Mouse (Mus musculus) liver, postnatal 0 days (tissue): ENCODE data around the gene Prps1l3. TPM values are rescaled to one million over a fixed set of nuclear protein-coding genes. Genes with fewer than 3 reads are reported as not detected.
A peak's percentile ranks its signal among the peaks of the same experiment; 100 is the strongest.
"Not testable (repeated sequence)": the region's sequence is repeated elsewhere in the genome, so short reads cannot be mapped to it uniquely, and the experiment has no call there.

Experiments used
- ATAC-seq: fragments of 200-750 bp; cut with Nextera tagmentation; 2 replicates; pipeline ENCODE4 v1.8.0; 2017; ENCODE audit warnings: mild to moderate bottlenecking, moderate library complexity
- DNase-seq: peaks from one replicate; pipeline ENCODE4 v3.0.0-alpha.2; 2016
- H3K27ac ChIP-seq: fragments of 300-500 bp; sonication (generic); 2 replicates; pipeline ENCODE4 v1.5.1; 2014; ENCODE audit warnings: antibody characterized with exemption, moderate library complexity, mild to moderate bottlenecking, low read depth
- H3K27me3 ChIP-seq: fragments of 300-500 bp; sonication (generic); 2 replicates; pipeline ENCODE4 v1.6.1; 2014; ENCODE audit warnings: low read length, control low read depth, mixed read lengths; ENCODE audit not compliant: insufficient read depth
- H3K36me3 ChIP-seq: fragments of 300-500 bp; sonication (generic); replicated peaks from 2 replicates; pipeline ENCODE4 v1.6.1; 2014; ENCODE audit warnings: mild to moderate bottlenecking, control low read depth, low read length, moderate library complexity, mixed read lengths; ENCODE audit not compliant: insufficient read depth
- H3K4me1 ChIP-seq: fragments of 300-500 bp; sonication (generic); 2 replicates; pipeline ENCODE4 v1.6.1; 2014; ENCODE audit warnings: antibody characterized with exemption, mild to moderate bottlenecking, control low read depth; ENCODE audit not compliant: insufficient read depth
- H3K4me2 ChIP-seq: fragments of 300-500 bp; sonication (generic); 2 replicates; pipeline ENCODE4 v1.6.1; 2014; ENCODE audit warnings: low read depth, mild to moderate bottlenecking, low read length, moderate library complexity, mixed read lengths
- H3K4me3 ChIP-seq: fragments of 300-500 bp; sonication (generic); 2 replicates; pipeline ENCODE4 v1.5.1; 2014; ENCODE audit warnings: low read depth, low read length
- H3K9ac ChIP-seq: fragments of 300-500 bp; sonication (generic); replicated peaks from 2 replicates; pipeline ENCODE4 v1.6.1; 2014; ENCODE audit warnings: mild to moderate bottlenecking, moderate library complexity
- H3K9me3 ChIP-seq: fragments of 300-500 bp; sonication (generic); 2 replicates; pipeline ENCODE4 v1.6.1; 2016; ENCODE audit warnings: mild to moderate bottlenecking, control low read depth, low read length, mixed read lengths
- CTCF ChIP-seq: sonication (generic); IDR thresholded peaks from 2 replicates; pipeline ENCODE4 v1.5.1; 2016; ENCODE audit warnings: antibody characterized with exemption, low read depth
- EP300 ChIP-seq: IDR thresholded peaks from 2 replicates; pipeline ENCODE4 v1.6.1; 2016; ENCODE audit warnings: antibody characterized with exemption, low read depth, mild to moderate bottlenecking
- WGBS: fragments of 180-500 bp; shearing (Covaris S2); extraction: QIAGEN DNeasy Blood & Tissue Kit; methylation state at CpG from one replicate; pipeline ENCODE4 v1.1.7; 2014; ENCODE audit not compliant: insufficient replicate concordance; 5-methylcytosine and 5-hydroxymethylcytosine counted together
- polyA plus RNA-seq: library from polyadenylated mRNA; unstranded; fragments of >200 nt; fragmentation: Nextera tagmentation; extraction: Ambion mirVana; gene quantifications from 2 replicates; pipeline ENCODE4 v1.2.1, GENCODE M21; 2015

Prps1l3 gene
- polyA plus RNA-seq, 1 experiment from 2014 or later, result 22.8 TPM

DNA sequence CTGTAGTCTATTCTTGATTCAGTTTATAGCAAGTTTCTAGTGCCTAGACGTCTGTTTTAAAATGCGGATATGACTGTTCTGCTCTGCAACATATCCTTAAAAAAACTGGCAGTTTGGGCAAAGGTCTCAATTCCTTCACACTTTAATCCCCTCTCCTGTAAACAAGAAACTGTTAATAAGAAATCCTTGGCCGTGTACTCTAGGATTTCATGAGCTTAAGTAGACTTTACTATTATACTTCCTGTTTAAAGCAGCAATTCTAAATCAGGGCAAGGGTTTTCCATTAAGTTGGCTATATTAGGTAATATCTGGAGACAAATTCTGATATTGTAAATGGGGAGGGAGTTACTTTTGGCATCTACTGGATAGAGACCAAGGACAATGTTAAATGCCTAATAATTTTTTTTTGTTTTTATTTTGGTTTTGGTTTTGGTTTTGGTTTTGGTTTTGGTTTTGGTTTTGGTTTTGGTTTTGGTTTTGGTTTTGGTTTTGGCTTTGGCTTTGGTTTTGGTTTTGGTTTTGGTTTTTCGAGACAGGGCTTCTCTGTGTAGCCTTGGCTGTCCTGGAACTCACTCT is 25.8 kb upstream of the Prps1l3 start:
- peaks cover 3% of the 10 kb centered on the region; the same call in 1 of the 2 replicates for H3K9me3 ChIP-seq
- no peaks in the 10 kb centered on the region for H3K36me3 ChIP-seq
- no peak overlapping the region for H3K27ac ChIP-seq
- ATAC-seq (no peak), DNase-seq (no peak)
- H3K4me1 ChIP-seq, result no peaks in the 10 kb centered on the region
- H3K4me2 ChIP-seq, result no peak overlapping the region
- H3K9ac ChIP-seq, result no peak overlapping the region
- 74% methylated on average over 4 of the region's 4 CpGs for WGBS
- H3K4me3 ChIP-seq, result no peak overlapping the region
- no peak for TF ChIP-seq CTCF
- no peak for TF ChIP-seq EP300
- no peaks in the 10 kb centered on the region for H3K27me3 ChIP-seq

GRCm38 (mm10) chr12:57211353-57212311 is 18.6 kb upstream of the Prps1l3 start:
- TF ChIP-seq CTCF, result no peak
- no peak for TF ChIP-seq EP300
- peak overlapping the region; percentile 89 for H3K4me2 ChIP-seq
- peaks cover 2% of the 10 kb centered on the region; the same call in 1 of the 2 replicates for H3K4me1 ChIP-seq
- ATAC-seq, result peak; percentile 78
- H3K4me3 ChIP-seq, result peak overlapping the region; percentile 54
- no peaks in the 10 kb centered on the region for H3K27me3 ChIP-seq
- 5% methylated on average over 30 of the region's 30 CpGs for WGBS
- no peaks in the 10 kb centered on the region for H3K9me3 ChIP-seq
- H3K36me3 ChIP-seq, result no peaks in the 10 kb centered on the region
- H3K27ac ChIP-seq, result peak overlapping the region; percentile 52; the same call in 1 of the 2 replicates
- H3K9ac ChIP-seq, result peak overlapping the region; percentile 65
- peak; percentile 37 for DNase-seq

DNA sequence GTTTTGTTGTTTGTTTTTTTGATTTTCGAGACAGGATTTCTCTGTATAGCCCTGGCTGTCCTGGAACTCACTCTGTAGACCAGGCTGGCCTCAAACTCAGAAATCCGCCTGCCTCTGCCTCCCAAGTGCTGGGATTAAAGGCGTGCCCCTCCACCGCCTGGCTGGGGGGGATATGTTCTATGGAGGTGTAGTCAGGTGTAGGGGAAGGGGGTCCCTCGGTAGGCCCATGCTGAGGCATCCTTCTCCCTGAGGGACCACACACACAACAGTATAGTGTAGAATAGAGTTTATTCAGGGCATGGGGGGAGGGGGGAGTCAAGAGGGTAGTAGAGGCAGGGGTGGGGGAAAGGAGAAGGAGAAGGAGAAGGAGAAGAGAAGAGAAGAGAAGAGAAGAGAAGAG is 17.7 kb upstream of the Prps1l3 start:
- not testable (repeated sequence) for ATAC-seq, H3K4me2 ChIP-seq, H3K27ac ChIP-seq, H3K4me1 ChIP-seq, DNase-seq, H3K27me3 ChIP-seq, H3K36me3 ChIP-seq, H3K9me3 ChIP-seq, H3K9ac ChIP-seq, H3K4me3 ChIP-seq
- 75% methylated on average over 5 of the region's 5 CpGs for WGBS

- no peaks in the 10 kb centered on the region for H3K9me3 ChIP-seq
- H3K4me3 ChIP-seq, result no peak overlapping the region
- no peak for ATAC-seq
- DNase-seq, result no peak
- H3K9ac ChIP-seq, result no peak overlapping the region
- no peak overlapping the region for H3K27ac ChIP-seq
- TF ChIP-seq CTCF (no peak), EP300 (no peak)
- WGBS, result 86% methylated on average over 9 of the region's 9 CpGs
- no peaks in the 10 kb centered on the region for H3K27me3 ChIP-seq
- no peaks in the 10 kb centered on the region for H3K36me3 ChIP-seq
- peaks cover 9% of the 10 kb centered on the region for H3K4me1 ChIP-seq
- H3K4me2 ChIP-seq, result no peak overlapping the region
These were observed 3.8 kb upstream of the Prps1l3 start for GRCm38 (mm10) chr12:57226411-57226810.

DNA sequence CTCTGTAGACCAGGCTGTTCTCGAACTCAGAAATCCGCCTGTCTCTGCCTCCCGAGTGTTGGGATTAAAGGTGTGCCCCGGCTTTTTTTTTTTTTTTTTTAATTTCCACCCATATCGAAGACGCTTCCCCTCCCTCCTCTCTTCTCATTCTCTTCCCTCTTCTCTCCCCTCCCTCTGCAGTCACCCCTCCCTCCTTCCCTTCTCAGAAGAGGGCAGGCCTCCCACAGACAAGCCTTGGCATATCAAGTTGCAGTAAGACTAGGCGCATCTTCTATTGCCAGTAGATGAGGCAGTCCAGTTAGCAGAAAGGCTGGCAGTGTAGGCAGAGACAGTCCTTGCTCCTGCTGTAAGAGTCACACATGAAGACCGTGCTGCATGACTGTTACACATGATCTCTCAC is 2.4 kb upstream of the Prps1l3 start:
- no peak for DNase-seq

DNA sequence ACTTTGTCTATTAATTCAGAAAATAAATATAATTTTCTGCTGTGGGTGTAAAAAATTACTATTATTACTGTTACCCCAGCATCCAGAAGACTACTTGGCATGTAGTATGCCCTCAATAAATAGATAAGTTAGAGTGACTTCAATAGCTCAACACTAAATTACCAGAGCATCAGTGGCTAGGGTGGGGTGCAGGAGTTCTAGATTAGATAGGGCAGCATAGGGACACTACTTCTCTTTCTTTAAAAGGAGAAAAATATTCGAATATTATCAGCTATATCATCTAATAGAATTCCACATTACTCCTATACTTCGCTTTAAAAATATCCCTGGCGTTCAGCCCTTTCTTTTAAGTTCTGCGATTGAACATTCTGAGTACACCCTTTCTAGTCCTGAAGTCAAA is 509 bp upstream of the Prps1l3 start:
- Histone ChIP-seq H3K36me3 (no peaks in the 10 kb centered on the region), H3K27me3 (no peaks in the 10 kb centered on the region), H3K4me2 (peak overlapping the region; percentile 93), H3K27ac (peak overlapping the region; percentile 77), H3K9ac (peak overlapping the region; percentile 45; the same call in 1 of the 2 replicates), H3K4me3 (peak overlapping the region; percentile 67), H3K9me3 (no peaks in the 10 kb centered on the region), H3K4me1 (peaks cover 14% of the 10 kb centered on the region)
- 17% methylated on average over 4 of the region's 4 CpGs for WGBS
- TF ChIP-seq CTCF, result no peak
- peak; percentile 18; the same call in 1 of the 2 replicates for TF ChIP-seq EP300
- ATAC-seq, result no peak
- DNase-seq, result no peak

More for the DNA sequence above, 2.4 kb upstream of the Prps1l3 start:
- no peak overlapping the region for H3K4me3 ChIP-seq
- H3K27me3 ChIP-seq, result no peaks in the 10 kb centered on the region
- peaks cover 14% of the 10 kb centered on the region for H3K4me1 ChIP-seq
- H3K9ac ChIP-seq, result no peak overlapping the region
- H3K4me2 ChIP-seq, result no peak overlapping the region
- no peaks in the 10 kb centered on the region for H3K9me3 ChIP-seq
- H3K36me3 ChIP-seq, result no peaks in the 10 kb centered on the region
- ATAC-seq, result no peak
- H3K27ac ChIP-seq, result no peak overlapping the region
- TF ChIP-seq EP300 (no peak), CTCF (no peak)
- WGBS, result 72% methylated on average over 4 of the region's 8 CpGs
